Mouse (Mus musculus) hindbrain, embryonic 12.5 days (tissue): ENCODE results near the gene Slc37a1. TPM values are rescaled to one million over a fixed set of nuclear protein-coding genes. Genes with fewer than 3 reads are reported as not detected.
A peak's percentile ranks its signal among the peaks of the same experiment; 100 is the strongest.
"Not testable (repeated sequence)": the region's sequence is repeated elsewhere in the genome, so short reads cannot be mapped to it uniquely, and the experiment has no call there.

Source experiments
- ATAC-seq: fragments of 200-750 bp; cut with Nextera tagmentation; 2 replicates; pipeline ENCODE4 v1.8.0; 2017; ENCODE audit warnings: moderate TSS enrichment; ENCODE audit not compliant: low FRiP score
- H3K27ac ChIP-seq: fragments of 300-500 bp; sonication (generic); 2 replicates; pipeline ENCODE4 v1.5.1; 2016; ENCODE audit warnings: mild to moderate bottlenecking
- H3K27me3 ChIP-seq: fragments of 300-500 bp; sonication (generic); 2 replicates; pipeline ENCODE4 v1.6.1; 2016; ENCODE audit warnings: mild to moderate bottlenecking
- H3K36me3 ChIP-seq: fragments of 300-500 bp; sonication (generic); 2 replicates; pipeline ENCODE4 v1.6.1; 2016; ENCODE audit warnings: mild to moderate bottlenecking
- H3K4me1 ChIP-seq: fragments of 300-500 bp; sonication (generic); 2 replicates; pipeline ENCODE4 v1.6.1; 2016
- H3K4me2 ChIP-seq: fragments of 300-500 bp; sonication (generic); replicated peaks from 2 replicates; pipeline ENCODE4 v1.6.1; 2016; ENCODE audit warnings: mild to moderate bottlenecking
- H3K4me3 ChIP-seq: fragments of 300-500 bp; sonication (generic); 2 replicates; pipeline ENCODE4 v1.5.1; 2016; ENCODE audit warnings: mild to moderate bottlenecking
- H3K9ac ChIP-seq: fragments of 300-500 bp; sonication (generic); 2 replicates; pipeline ENCODE4 v1.6.1; 2016; ENCODE audit warnings: mild to moderate bottlenecking, moderate library complexity
- H3K9me3 ChIP-seq: fragments of 300-500 bp; sonication (generic); replicated peaks from 2 replicates; pipeline ENCODE4 v1.6.1; 2016; ENCODE audit warnings: mild to moderate bottlenecking
- whole genome bisulfite sequencing: fragments of 180-500 bp; shearing (Covaris S2); methylation state at CpG from one replicate; pipeline ENCODE4 v1.1.7; 2016; 5-methylcytosine and 5-hydroxymethylcytosine counted together
- polyA plus RNA-seq: library from polyadenylated mRNA; unstranded; fragments of >200 nt; fragmentation: Nextera tagmentation; extraction: Ambion mirVana; gene quantifications from 2 replicates; pipeline ENCODE4 v1.2.1, GENCODE M21; 2016

Slc37a1 gene
- polyA plus RNA-seq, 1 experiment from 2014 or later, result 15.5 TPM

GRCm38 (mm10) chr17:31348129-31348528 lies 61.5 kb downstream of the Slc37a1 start:
- Histone ChIP-seq H3K9me3 (no peaks in the 10 kb centered on the region), H3K4me3 (no peak overlapping the region), H3K27me3 (no peaks in the 10 kb centered on the region), H3K4me2 (no peak overlapping the region), H3K27ac (no peak overlapping the region), H3K4me1 (peaks cover 5% of the 10 kb centered on the region; the same call in 1 of the 2 replicates), H3K9ac (no peak overlapping the region), H3K36me3 (peaks cover 4% of the 10 kb centered on the region; the same call in 1 of the 2 replicates)
- 88% methylated on average over 5 of the region's 5 CpGs for WGBS
- no peak for ATAC-seq

GRCm38 (mm10) chr17:31349388-31349787 lies 62.8 kb downstream of the Slc37a1 start:
- H3K4me2 ChIP-seq, result no peak overlapping the region
- no peaks in the 10 kb centered on the region for H3K27me3 ChIP-seq
- no peaks in the 10 kb centered on the region for H3K9me3 ChIP-seq
- no peak overlapping the region for H3K9ac ChIP-seq
- H3K27ac ChIP-seq, result peak overlapping the region; percentile 32; the same call in 1 of the 2 replicates
- no peak for ATAC-seq
- H3K4me3 ChIP-seq, result no peak overlapping the region
- H3K4me1 ChIP-seq, result peaks cover 5% of the 10 kb centered on the region; the same call in 1 of the 2 replicates
- H3K36me3 ChIP-seq, result peaks cover 4% of the 10 kb centered on the region; the same call in 1 of the 2 replicates
- 81% methylated on average over 12 of the region's 12 CpGs for WGBS

DNA sequence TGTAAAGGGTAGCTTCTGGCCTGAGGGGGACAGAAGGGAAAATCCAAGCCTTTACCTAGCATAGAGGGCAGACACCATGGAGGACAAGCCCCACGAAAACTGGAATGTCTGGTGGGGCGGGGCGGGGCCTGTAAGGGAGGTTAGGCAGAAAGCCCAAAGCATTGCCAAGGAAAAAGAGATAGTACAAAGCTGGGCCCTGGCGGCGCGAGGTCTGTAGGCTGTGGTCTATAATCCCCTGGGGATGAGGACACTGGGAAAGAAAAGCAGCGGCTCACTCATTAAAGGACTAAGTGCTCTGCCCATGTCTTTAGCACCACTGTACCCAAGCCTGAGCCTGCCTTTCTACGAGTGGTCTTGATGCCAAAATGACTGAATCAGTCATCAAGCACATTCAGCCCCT lies 65.4 kb downstream of the Slc37a1 start:
- no peak overlapping the region for H3K27ac ChIP-seq
- no peak overlapping the region for H3K4me2 ChIP-seq
- 61% methylated on average over 8 of the region's 8 CpGs for WGBS
- H3K4me3 ChIP-seq, result no peak overlapping the region
- H3K9me3 ChIP-seq, result no peaks in the 10 kb centered on the region
- H3K36me3 ChIP-seq, result 0 out of 2 replicates have a peak, but pooled peaks cover 4% of the 10 kb centered on the region
- peaks cover 17% of the 10 kb centered on the region for H3K4me1 ChIP-seq
- ATAC-seq, result no peak
- no peaks in the 10 kb centered on the region for H3K27me3 ChIP-seq
- H3K9ac ChIP-seq, result no peak overlapping the region

DNA sequence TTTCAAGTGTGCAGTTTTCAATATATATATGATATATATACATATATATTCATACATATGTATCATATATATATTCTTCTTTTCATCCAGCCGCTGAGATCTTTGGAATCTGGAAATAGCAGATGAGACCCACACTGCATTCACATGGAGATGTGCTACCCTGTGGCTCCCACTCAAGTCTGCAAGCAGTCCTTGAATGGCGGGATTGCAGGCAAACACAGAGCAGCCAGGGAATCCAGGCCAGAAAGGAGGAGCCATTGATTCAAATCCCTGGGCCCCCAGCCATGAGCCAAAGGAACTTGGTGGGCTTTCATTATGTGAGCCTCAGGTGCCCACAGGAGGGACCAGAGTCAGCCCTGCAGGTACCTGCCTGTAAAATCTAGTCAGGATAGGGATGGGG lies 66.7 kb downstream of the Slc37a1 start:
- no peak overlapping the region for H3K27ac ChIP-seq
- H3K4me1 ChIP-seq, result peaks cover 17% of the 10 kb centered on the region
- 90% methylated on average over 2 of the region's 2 CpGs for WGBS
- no peak for ATAC-seq
- no peak overlapping the region for H3K4me2 ChIP-seq
- H3K9ac ChIP-seq, result no peak overlapping the region
- no peaks in the 10 kb centered on the region for H3K9me3 ChIP-seq
- no peaks in the 10 kb centered on the region for H3K27me3 ChIP-seq
- H3K36me3 ChIP-seq, result 0 out of 2 replicates have a peak, but pooled peaks cover 4% of the 10 kb centered on the region
- no peak overlapping the region for H3K4me3 ChIP-seq

DNA sequence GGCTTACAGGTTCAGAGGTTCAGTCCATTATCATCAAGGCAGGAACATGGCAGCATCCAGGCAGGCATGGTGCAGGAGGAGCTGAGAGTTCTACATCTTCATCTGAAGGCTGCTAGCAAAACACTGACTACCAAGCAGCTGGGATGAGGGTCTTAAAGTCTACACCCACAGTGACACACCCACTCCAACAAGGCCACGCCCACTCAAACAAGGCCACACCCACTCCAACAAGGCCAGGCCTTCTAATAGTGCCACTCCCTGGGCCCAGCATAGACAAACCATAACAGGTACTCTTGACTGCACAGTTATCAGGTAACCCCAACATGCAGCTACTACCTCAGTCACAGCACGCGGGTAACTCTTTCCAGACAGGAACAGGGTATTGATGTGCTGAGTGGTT lies 68.1 kb downstream of the Slc37a1 start:
- ATAC-seq, H3K9ac ChIP-seq, H3K4me3 ChIP-seq, H3K36me3 ChIP-seq, H3K4me2 ChIP-seq, H3K9me3 ChIP-seq, H3K27me3 ChIP-seq, H3K27ac ChIP-seq: not testable (repeated sequence)
- peaks cover 12% of the 10 kb centered on the region for H3K4me1 ChIP-seq
- WGBS, result 77% methylated on average over 3 of the region's 3 CpGs

DNA sequence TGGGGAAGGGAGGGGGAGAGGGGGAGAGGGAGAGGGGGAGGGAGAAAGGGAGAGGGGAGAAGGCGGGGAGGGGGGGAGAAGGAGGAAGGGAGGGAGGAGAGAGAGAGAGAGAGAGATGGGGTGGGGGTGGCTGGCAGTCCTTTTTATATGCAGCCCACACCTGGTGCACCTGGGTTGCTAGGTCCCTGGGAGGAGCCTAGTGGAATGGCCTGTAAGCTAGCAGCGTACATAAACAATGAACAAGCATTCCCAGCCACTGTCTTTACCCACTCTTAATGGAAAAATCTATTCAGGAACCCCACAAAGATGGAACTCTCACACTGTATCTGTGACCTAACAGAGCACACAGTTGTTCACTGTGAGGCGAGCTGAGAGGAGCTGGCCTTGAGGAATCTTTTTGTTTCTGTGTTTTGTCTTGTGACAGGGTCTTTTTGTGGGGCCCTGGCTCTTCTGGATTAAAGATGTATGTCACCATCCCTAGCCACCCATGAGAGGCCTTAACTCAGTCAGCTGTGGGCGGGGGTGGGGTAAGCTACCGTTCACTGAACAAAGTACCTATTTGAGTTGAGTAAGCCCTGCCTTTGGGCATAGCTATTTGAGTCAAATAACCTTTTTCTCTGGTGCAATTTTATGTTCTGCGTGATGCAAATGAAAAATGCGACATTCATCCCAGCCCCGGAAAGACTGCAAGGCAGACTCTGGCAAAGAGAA lies 69.4 kb downstream of the Slc37a1 start:
- Histone ChIP-seq H3K4me3 (no peak overlapping the region), H3K9me3 (no peaks in the 10 kb centered on the region), H3K4me1 (peaks cover 12% of the 10 kb centered on the region), H3K27ac (peak overlapping the region; percentile 67), H3K9ac (no peak overlapping the region), H3K27me3 (no peaks in the 10 kb centered on the region), H3K36me3 (0 out of 2 replicates have a peak, but pooled peaks cover under 1% of the 10 kb centered on the region), H3K4me2 (no peak overlapping the region)
- 34% methylated on average over 8 of the region's 8 CpGs for WGBS
- peak; percentile 64; the same call in 1 of the 2 replicates for ATAC-seq

DNA sequence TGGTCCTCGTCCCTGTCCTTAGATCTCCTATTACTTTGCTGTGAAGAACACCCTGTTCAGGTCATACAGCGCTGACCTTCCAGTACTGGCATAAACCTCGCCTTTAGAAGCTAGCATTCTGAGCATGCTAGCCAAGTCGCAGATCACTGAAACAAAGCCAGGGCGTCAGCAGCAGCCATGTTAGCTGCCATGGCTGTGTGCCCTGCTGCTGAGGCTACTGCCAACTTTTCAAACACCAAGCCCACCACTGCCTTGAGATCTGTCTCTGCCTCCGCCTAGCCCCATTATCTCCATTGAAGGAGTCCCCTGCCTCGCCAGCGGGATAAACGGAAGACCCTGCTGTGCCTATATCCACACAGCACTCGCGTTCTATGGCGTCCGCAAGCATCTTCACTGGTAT lies 74.0 kb downstream of the Slc37a1 start:
- no peak for ATAC-seq
- no peak overlapping the region for H3K27ac ChIP-seq
- 80% methylated on average over 13 of the region's 13 CpGs for WGBS

GRCm38 (mm10) chr17:31365586-31366166 lies 79.1 kb downstream of the Slc37a1 start:
- H3K27ac ChIP-seq, result no peak overlapping the region
- H3K4me2 ChIP-seq, result no peak overlapping the region
- H3K27me3 ChIP-seq, result no peaks in the 10 kb centered on the region
- H3K9me3 ChIP-seq, result no peaks in the 10 kb centered on the region
- no peaks in the 10 kb centered on the region for H3K36me3 ChIP-seq
- WGBS, result 81% methylated on average over 5 of the region's 5 CpGs
- H3K4me1 ChIP-seq, result no peaks in the 10 kb centered on the region
- H3K4me3 ChIP-seq, result no peak overlapping the region
- H3K9ac ChIP-seq, result no peak overlapping the region
- no peak for ATAC-seq

More for the DNA sequence above, 74.0 kb downstream of the Slc37a1 start:
- H3K9me3 ChIP-seq, result no peaks in the 10 kb centered on the region
- peaks cover 10% of the 10 kb centered on the region for H3K4me1 ChIP-seq
- H3K4me3 ChIP-seq, result no peak overlapping the region
- no peaks in the 10 kb centered on the region for H3K36me3 ChIP-seq
- H3K27me3 ChIP-seq, result no peaks in the 10 kb centered on the region
- H3K9ac ChIP-seq, result no peak overlapping the region
- H3K4me2 ChIP-seq, result no peak overlapping the region

GRCm38 (mm10) chr17:31370221-31370620 lies 83.6 kb downstream of the Slc37a1 start:
- H3K9ac ChIP-seq, result no peak overlapping the region
- no peak overlapping the region for H3K27ac ChIP-seq
- ATAC-seq, result no peak
- H3K36me3 ChIP-seq, result no peaks in the 10 kb centered on the region
- H3K4me2 ChIP-seq, result no peak overlapping the region
- H3K27me3 ChIP-seq, result no peaks in the 10 kb centered on the region
- no peaks in the 10 kb centered on the region for H3K9me3 ChIP-seq
- 84% methylated on average over 2 of the region's 2 CpGs for WGBS
- H3K4me1 ChIP-seq, result peaks cover 3% of the 10 kb centered on the region; the same call in 1 of the 2 replicates
- H3K4me3 ChIP-seq, result no peak overlapping the region

DNA sequence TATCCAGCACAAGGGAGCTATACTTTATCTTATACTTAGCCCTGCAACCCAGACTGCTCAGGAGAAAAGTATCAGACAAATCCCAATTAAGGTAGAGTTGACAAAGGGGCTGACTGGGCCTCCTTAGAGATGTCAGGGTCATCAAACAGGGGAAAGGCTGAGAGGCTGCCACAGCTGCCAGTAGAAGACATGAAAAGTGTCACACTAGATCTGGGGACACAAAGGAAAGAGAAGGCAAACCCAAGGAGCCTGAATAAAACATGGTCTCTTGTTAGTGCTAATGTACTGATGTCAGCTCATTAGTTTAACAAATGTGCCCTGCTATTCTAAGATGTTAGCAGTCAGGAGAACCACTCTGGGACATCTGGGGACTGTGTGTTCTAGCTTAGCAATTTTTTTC lies 84.3 kb downstream of the Slc37a1 start:
- Histone ChIP-seq H3K9ac (no peak overlapping the region), H3K4me3 (no peak overlapping the region), H3K27me3 (no peaks in the 10 kb centered on the region), H3K36me3 (no peaks in the 10 kb centered on the region), H3K4me1 (peaks cover 3% of the 10 kb centered on the region; the same call in 1 of the 2 replicates), H3K4me2 (no peak overlapping the region), H3K27ac (no peak overlapping the region), H3K9me3 (no peaks in the 10 kb centered on the region)
- no peak for ATAC-seq

GRCm38 (mm10) chr17:31377961-31378360 lies 91.4 kb downstream of the Slc37a1 start:
- Histone ChIP-seq H3K4me1 (peaks cover 3% of the 10 kb centered on the region), H3K27ac (no peak overlapping the region), H3K4me2 (peak overlapping the region; percentile 27), H3K9me3 (no peaks in the 10 kb centered on the region), H3K36me3 (no peaks in the 10 kb centered on the region), H3K9ac (no peak overlapping the region), H3K4me3 (no peak overlapping the region), H3K27me3 (no peaks in the 10 kb centered on the region)
- 10% methylated on average over 7 of the region's 7 CpGs for WGBS
- ATAC-seq, result no peak

DNA sequence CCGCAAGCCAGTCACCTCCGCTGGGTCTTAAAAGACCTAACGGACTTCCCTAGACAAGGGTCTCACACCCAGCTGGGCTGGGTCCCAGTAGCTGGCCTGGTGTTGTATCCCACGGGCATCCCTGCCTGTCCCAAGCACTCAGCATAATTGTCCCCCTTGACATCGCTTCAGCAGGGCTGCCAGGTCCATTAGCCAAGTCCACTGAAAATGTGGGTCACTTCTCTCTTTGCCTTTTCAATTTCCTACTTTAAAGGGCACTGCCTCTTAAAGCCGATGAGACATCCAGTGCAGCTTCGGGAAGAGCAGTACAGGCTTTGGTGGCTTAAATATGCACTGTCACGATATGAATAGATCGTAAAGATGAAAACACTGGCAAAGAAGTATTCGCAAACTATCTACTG lies 91.8 kb downstream of the Slc37a1 start:
- Histone ChIP-seq H3K27ac (no peak overlapping the region), H3K9ac (no peak overlapping the region), H3K4me1 (peaks cover 3% of the 10 kb centered on the region), H3K4me3 (no peak overlapping the region), H3K9me3 (no peaks in the 10 kb centered on the region), H3K27me3 (no peaks in the 10 kb centered on the region), H3K4me2 (peak overlapping the region; percentile 27), H3K36me3 (no peaks in the 10 kb centered on the region)
- ATAC-seq, result no peak
- 72% methylated on average over 10 of the region's 10 CpGs for WGBS

- 78% methylated on average over 2 of the region's 2 CpGs for WGBS
- H3K4me3 ChIP-seq, result no peak overlapping the region
- H3K4me2 ChIP-seq, result no peak overlapping the region
- H3K36me3 ChIP-seq, result no peaks in the 10 kb centered on the region
- no peak overlapping the region for H3K27ac ChIP-seq
- H3K4me1 ChIP-seq, result peaks cover 3% of the 10 kb centered on the region
- no peak for ATAC-seq
- no peak overlapping the region for H3K9ac ChIP-seq
- no peaks in the 10 kb centered on the region for H3K9me3 ChIP-seq
- no peaks in the 10 kb centered on the region for H3K27me3 ChIP-seq
Measured at GRCm38 (mm10) chr17:31379086-31379485, 92.5 kb downstream of the Slc37a1 start.
